Mouse (Mus musculus) stomach, embryonic 14.5 days (tissue): Measurements from ENCODE around the gene Stxbp4. TPM values are rescaled to one million over a fixed set of nuclear protein-coding genes. Genes with fewer than 3 reads are reported as not detected.
A peak's percentile ranks its signal among the peaks of the same experiment; 100 is the strongest.

Source experiments
- ATAC-seq: fragments of 200-750 bp; cut with Nextera tagmentation; 2 replicates; pipeline ENCODE4 v1.8.0; 2017; ENCODE audit warnings: low read depth, moderate TSS enrichment; ENCODE audit not compliant: insufficient number of reproducible peaks, insufficient read depth, low FRiP score
- H3K27ac ChIP-seq: fragments of 300-500 bp; sonication (generic); 2 replicates; pipeline ENCODE4 v1.5.1; 2014; ENCODE audit warnings: mild to moderate bottlenecking, low read length, moderate library complexity, mixed read lengths
- H3K27me3 ChIP-seq: fragments of 300-500 bp; sonication (generic); 2 replicates; pipeline ENCODE4 v1.6.1; 2014; ENCODE audit warnings: low read length, control low read depth, mixed read lengths; ENCODE audit not compliant: control insufficient read depth, insufficient read depth
- H3K36me3 ChIP-seq: fragments of 300-500 bp; sonication (generic); 2 replicates; pipeline ENCODE4 v1.6.1; 2014; ENCODE audit warnings: mild to moderate bottlenecking, control low read depth, low read length, moderate library complexity, mixed read lengths; ENCODE audit not compliant: control insufficient read depth, insufficient read depth
- H3K4me1 ChIP-seq: fragments of 300-500 bp; sonication (generic); 2 replicates; pipeline ENCODE4 v1.6.1; 2014; ENCODE audit warnings: low read length, control low read depth, mixed read lengths; ENCODE audit not compliant: control insufficient read depth, insufficient read depth
- H3K4me2 ChIP-seq: fragments of 300-500 bp; sonication (generic); replicated peaks from 2 replicates; pipeline ENCODE4 v1.6.1; 2014; ENCODE audit warnings: low read depth, low read length, control low read depth
- H3K4me3 ChIP-seq: fragments of 300-500 bp; sonication (generic); 2 replicates; pipeline ENCODE4 v1.5.1; 2014; ENCODE audit warnings: low read depth, low read length, control low read depth
- H3K9ac ChIP-seq: fragments of 300-500 bp; sonication (generic); replicated peaks from 2 replicates; pipeline ENCODE4 v1.6.1; 2014; ENCODE audit warnings: low read depth, mild to moderate bottlenecking, control low read depth, low read length, moderate library complexity, mixed read lengths
- H3K9me3 ChIP-seq: fragments of 300-500 bp; sonication (generic); 2 replicates; pipeline ENCODE4 v1.6.1; 2016; ENCODE audit warnings: low read depth, low read length, control low read depth; ENCODE audit not compliant: control insufficient read depth
- WGBS: fragments of 180-500 bp; shearing (Covaris S2); extraction: QIAGEN DNeasy Blood & Tissue Kit; methylation state at CpG from one replicate; pipeline ENCODE4 v1.1.7; 2014; 5-methylcytosine and 5-hydroxymethylcytosine counted together
- polyA plus RNA-seq: library from polyadenylated mRNA; unstranded; fragments of >200 nt; fragmentation: Nextera tagmentation; extraction: Ambion mirVana; gene quantifications from 2 replicates; pipeline ENCODE4 v1.2.1, GENCODE M21; 2014

Gene Stxbp4
- polyA plus RNA-seq, 1 experiment from 2014 or later = 27.2 TPM

- ATAC-seq = 0 out of 2 replicates have a peak, but pooled peaks have one; percentile 29
- Histone ChIP-seq H3K4me3 (no peak overlapping the region), H3K9ac (no peak overlapping the region), H3K4me1 (peaks cover 34% of the 10 kb centered on the region), H3K27me3 (no peaks in the 10 kb centered on the region), H3K27ac (no peak overlapping the region), H3K4me2 (no peak overlapping the region), H3K36me3 (peaks cover 3% of the 10 kb centered on the region; the same call in 1 of the 2 replicates), H3K9me3 (no peaks in the 10 kb centered on the region)
- WGBS = 54% methylated on average over 3 of the region's 3 CpGs
These were observed 25.2 kb upstream of the Stxbp4 start for GRCm38 (mm10) chr11:90663052-90663451.

DNA sequence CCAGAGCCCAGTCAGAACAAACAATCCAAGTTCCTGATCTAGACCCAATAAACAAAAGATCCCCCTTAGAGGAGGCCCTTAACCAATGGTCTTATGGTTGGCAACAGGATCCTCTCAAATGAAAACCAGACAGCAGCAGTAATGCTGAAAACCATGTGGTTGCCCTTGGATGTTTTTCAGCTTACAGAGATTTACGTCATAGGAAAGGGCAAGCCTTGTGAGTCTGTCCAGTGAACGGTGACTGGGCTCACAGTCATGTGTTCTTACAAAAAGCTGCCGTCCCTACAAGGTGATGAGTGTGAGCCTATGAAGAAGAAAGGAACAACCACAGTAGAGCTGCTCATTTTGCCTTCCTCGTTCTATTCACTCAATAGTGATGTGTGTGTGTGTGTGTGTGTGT, 22.8 kb upstream of the Stxbp4 start:
- 83% methylated on average over 4 of the region's 4 CpGs for WGBS
- peaks cover 26% of the 10 kb centered on the region for H3K4me1 ChIP-seq
- no peak for ATAC-seq

GRCm38 (mm10) chr11:90657527-90657926, 19.6 kb upstream of the Stxbp4 start:
- 69% methylated on average over 12 of the region's 12 CpGs for WGBS
- no peak for ATAC-seq

More for the DNA sequence above, 22.8 kb upstream of the Stxbp4 start:
- no peaks in the 10 kb centered on the region for H3K27me3 ChIP-seq
- no peak overlapping the region for H3K27ac ChIP-seq
- peaks cover 7% of the 10 kb centered on the region for H3K36me3 ChIP-seq
- no peaks in the 10 kb centered on the region for H3K9me3 ChIP-seq
- H3K9ac ChIP-seq = no peak overlapping the region
- H3K4me3 ChIP-seq = no peak overlapping the region
- H3K4me2 ChIP-seq = no peak overlapping the region

GRCm38 (mm10) chr11:90652603-90653002, 14.7 kb upstream of the Stxbp4 start:
- no peaks in the 10 kb centered on the region for H3K4me1 ChIP-seq
- H3K4me3 ChIP-seq = no peak overlapping the region
- no peak overlapping the region for H3K4me2 ChIP-seq
- H3K36me3 ChIP-seq = peaks cover 21% of the 10 kb centered on the region
- H3K9me3 ChIP-seq = no peaks in the 10 kb centered on the region
- WGBS = 89% methylated on average over 4 of the region's 4 CpGs
- H3K9ac ChIP-seq = no peak overlapping the region
- ATAC-seq = no peak
- H3K27me3 ChIP-seq = no peaks in the 10 kb centered on the region
- H3K27ac ChIP-seq = no peak overlapping the region

More at GRCm38 (mm10) chr11:90657527-90657926, 19.6 kb upstream of the Stxbp4 start:
- Histone ChIP-seq H3K36me3 (peaks cover 7% of the 10 kb centered on the region), H3K9ac (no peak overlapping the region), H3K4me3 (no peak overlapping the region), H3K4me2 (no peak overlapping the region), H3K27me3 (no peaks in the 10 kb centered on the region), H3K9me3 (no peaks in the 10 kb centered on the region), H3K27ac (no peak overlapping the region), H3K4me1 (no peaks in the 10 kb centered on the region)

- no peak for ATAC-seq
- H3K4me1 ChIP-seq = no peaks in the 10 kb centered on the region
- peaks cover 34% of the 10 kb centered on the region for H3K36me3 ChIP-seq
- 76% methylated on average over 9 of the region's 9 CpGs for WGBS
- H3K4me2 ChIP-seq = no peak overlapping the region
- H3K9ac ChIP-seq = no peak overlapping the region
- no peaks in the 10 kb centered on the region for H3K27me3 ChIP-seq
- no peak overlapping the region for H3K27ac ChIP-seq
- H3K4me3 ChIP-seq = no peak overlapping the region
- H3K9me3 ChIP-seq = no peaks in the 10 kb centered on the region
These were observed 12.5 kb upstream of the Stxbp4 start for GRCm38 (mm10) chr11:90650231-90650885.

DNA sequence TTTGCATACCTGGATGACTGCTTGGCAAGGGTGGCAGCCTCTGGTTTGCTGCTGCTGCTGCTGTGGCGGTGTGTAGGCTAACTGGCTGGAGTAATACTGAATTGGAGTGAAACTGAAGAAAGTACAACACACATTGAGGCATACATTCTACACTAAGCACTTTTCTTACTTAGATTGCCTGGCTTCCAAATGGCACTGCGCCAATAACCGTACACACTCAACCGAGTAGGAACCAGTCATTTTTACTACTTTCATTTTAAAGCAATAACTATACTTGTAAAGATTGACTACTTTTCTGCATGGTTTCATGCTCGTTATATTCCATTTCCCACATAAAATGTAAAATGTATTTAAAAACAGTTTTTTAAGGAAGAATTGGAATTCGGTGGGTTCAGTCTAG, 11.9 kb upstream of the Stxbp4 start:
- Histone ChIP-seq H3K27ac (no peak overlapping the region), H3K4me2 (no peak overlapping the region), H3K4me3 (no peak overlapping the region), H3K27me3 (no peaks in the 10 kb centered on the region), H3K4me1 (no peaks in the 10 kb centered on the region), H3K9me3 (no peaks in the 10 kb centered on the region), H3K36me3 (peaks cover 39% of the 10 kb centered on the region), H3K9ac (no peak overlapping the region)
- ATAC-seq = no peak
- 85% methylated on average over 6 of the region's 6 CpGs for WGBS

- WGBS = 0% methylated on average over 54 of the region's 54 CpGs
- Histone ChIP-seq H3K9me3 (no peaks in the 10 kb centered on the region), H3K27me3 (no peaks in the 10 kb centered on the region), H3K4me2 (peak overlapping the region; percentile 59), H3K9ac (peak overlapping the region; percentile 98), H3K4me3 (peak overlapping the region; percentile 97), H3K36me3 (peaks cover 9% of the 10 kb centered on the region), H3K27ac (peak overlapping the region; percentile 92), H3K4me1 (peaks cover 13% of the 10 kb centered on the region)
- ATAC-seq = peak; percentile 48
These were observed 487 bp upstream of the Stxbp4 start for GRCm38 (mm10) chr11:90638312-90638830.

- Histone ChIP-seq H3K27me3 (no peaks in the 10 kb centered on the region), H3K27ac (no peak overlapping the region), H3K4me1 (peaks cover 12% of the 10 kb centered on the region), H3K4me3 (no peak overlapping the region), H3K9ac (no peak overlapping the region), H3K4me2 (no peak overlapping the region), H3K9me3 (no peaks in the 10 kb centered on the region), H3K36me3 (no peaks in the 10 kb centered on the region)
- ATAC-seq = no peak
- WGBS = 92% methylated on average over 3 of the region's 3 CpGs
These were observed 3.2 kb downstream of the Stxbp4 start for GRCm38 (mm10) chr11:90634661-90635060.
